Mouse (Mus musculus): ENCODE measurements at regions not wholly inside any gene's neighbourhood (a gene's known extent, or its start where the extent isn't known, plus 50 kb on each side); places are given as distances from the start of the nearest gene placed in this dataset.

DNA sequence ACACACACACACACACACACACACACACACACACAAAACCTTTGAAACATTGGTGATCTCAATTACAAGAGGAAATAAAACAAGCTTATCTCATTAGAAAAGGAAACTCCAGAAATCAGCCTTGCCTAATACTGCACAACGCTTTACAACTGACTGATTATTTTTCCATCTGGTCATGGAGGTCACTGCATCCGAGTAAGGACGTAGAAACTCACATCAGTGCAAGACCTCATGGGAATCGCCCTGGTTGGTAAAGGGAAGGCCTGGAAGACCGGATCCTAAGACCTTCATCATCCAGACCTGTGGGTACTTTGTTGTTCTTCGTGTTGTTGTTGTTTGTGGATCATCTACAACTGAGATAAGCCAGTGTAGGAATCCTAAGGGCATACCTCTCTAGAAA is 77.8 kb upstream of the Sestd1 start:
- H3K4me2 ChIP-seq (ENCODE audit: low read depth, severe bottlenecking) = no peak overlapping the region
- no peak overlapping the region for H3K9ac ChIP-seq (ENCODE audit: low read length)
- ATAC-seq (ENCODE audit: insufficient number of reproducible peaks, low FRiP score, low TSS enrichment, low read depth) (no peak), DNase-seq (ENCODE audit: low spot score) (no peak)
- H3K4me1 ChIP-seq (ENCODE audit: control insufficient read depth, insufficient read depth, low read length) = no peaks in the 10 kb centered on the region
- H3K27ac ChIP-seq (replicated peaks; ENCODE audit: low read depth, low read length) = no peak overlapping the region
- no peaks in the 10 kb centered on the region for H3K36me3 ChIP-seq (ENCODE audit: control insufficient read depth, insufficient read depth, low read length)
- 78% methylated on average over 6 of the region's 6 CpGs for WGBS
- no peak overlapping the region for H3K4me3 ChIP-seq (ENCODE audit: low read depth, low read length)
- H3K27me3 ChIP-seq (ENCODE audit: control insufficient read depth, insufficient read depth, low read length) = no peaks in the 10 kb centered on the region
- no peaks in the 10 kb centered on the region for H3K9me3 ChIP-seq (ENCODE audit: control insufficient read depth, low read length)

DNA sequence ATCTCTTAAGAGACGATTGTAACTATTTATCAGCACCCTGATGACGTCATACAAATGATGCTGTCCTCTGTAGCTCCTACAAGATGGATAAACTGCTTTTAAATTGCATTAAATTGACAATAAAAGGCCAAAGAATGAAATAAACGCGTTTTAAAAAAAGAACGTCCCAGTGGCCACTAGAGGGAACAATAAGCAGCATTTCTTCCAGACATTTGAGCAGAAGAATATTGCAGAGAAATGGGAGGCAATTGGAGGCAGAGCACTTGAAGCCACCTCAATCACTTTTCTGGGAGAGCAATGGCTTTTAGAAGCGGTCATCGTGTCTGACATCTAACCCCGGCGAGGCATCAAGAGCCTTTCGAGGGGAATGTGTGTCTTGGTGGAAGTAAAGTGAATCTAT is 76.4 kb upstream of the Sestd1 start:
- 80% methylated on average over 10 of the region's 10 CpGs for WGBS
- H3K36me3 ChIP-seq (ENCODE audit: control insufficient read depth, insufficient read depth, low read length) = no peaks in the 10 kb centered on the region
- no peak overlapping the region for H3K27ac ChIP-seq (replicated peaks; ENCODE audit: low read depth, low read length)
- no peak overlapping the region for H3K4me2 ChIP-seq (ENCODE audit: low read depth, severe bottlenecking)
- DNase-seq (ENCODE audit: low spot score) = no peak
- H3K27me3 ChIP-seq (ENCODE audit: control insufficient read depth, insufficient read depth, low read length) = no peaks in the 10 kb centered on the region
- ATAC-seq (ENCODE audit: insufficient number of reproducible peaks, low FRiP score, low TSS enrichment, low read depth) = no peak
- H3K9ac ChIP-seq (ENCODE audit: low read length) = no peak overlapping the region
- H3K4me1 ChIP-seq (ENCODE audit: control insufficient read depth, insufficient read depth, low read length) = no peaks in the 10 kb centered on the region
- H3K9me3 ChIP-seq (ENCODE audit: control insufficient read depth, low read length) = no peaks in the 10 kb centered on the region
- no peak overlapping the region for H3K4me3 ChIP-seq (ENCODE audit: low read depth, low read length)

DNA sequence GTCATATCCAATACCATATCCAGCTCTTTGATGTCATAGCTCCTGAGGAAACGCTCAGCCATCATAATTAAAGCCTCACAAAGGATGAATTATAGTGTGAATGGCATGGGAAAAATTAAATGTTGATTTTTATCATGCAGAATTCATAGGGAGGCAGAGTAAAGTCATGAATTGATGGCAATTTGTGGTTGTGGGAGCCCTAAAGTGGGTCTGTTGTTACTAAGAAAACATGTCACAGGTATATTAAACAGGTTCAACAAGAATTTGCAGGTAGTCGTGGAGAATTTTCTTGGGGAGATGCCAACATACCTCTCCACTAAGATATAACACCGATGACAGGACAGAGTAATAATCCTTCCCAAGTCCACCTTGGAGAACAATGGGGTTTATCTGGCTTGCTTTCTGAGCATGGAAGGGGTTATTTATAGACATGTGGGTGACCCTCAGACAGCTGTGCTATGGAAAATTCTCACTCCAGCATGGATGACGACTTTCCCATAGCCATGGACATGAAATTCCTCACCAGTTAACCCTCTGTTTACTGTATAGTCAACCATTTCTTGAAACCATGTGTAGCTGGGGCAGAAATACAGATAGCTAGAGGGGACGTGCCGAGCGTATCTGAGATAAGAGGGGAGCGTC is 71.7 kb upstream of the Sestd1 start:
- Histone ChIP-seq H3K9ac (ENCODE audit: low read length) (no peak overlapping the region), H3K4me1 (ENCODE audit: control insufficient read depth, insufficient read depth, low read length) (no peaks in the 10 kb centered on the region), H3K27me3 (ENCODE audit: control insufficient read depth, insufficient read depth, low read length) (no peaks in the 10 kb centered on the region), H3K9me3 (ENCODE audit: control insufficient read depth, low read length) (no peaks in the 10 kb centered on the region), H3K36me3 (ENCODE audit: control insufficient read depth, insufficient read depth, low read length) (no peaks in the 10 kb centered on the region), H3K4me3 (ENCODE audit: low read depth, low read length) (no peak overlapping the region), H3K27ac (replicated peaks; ENCODE audit: low read depth, low read length) (no peak overlapping the region), H3K4me2 (ENCODE audit: low read depth, severe bottlenecking) (no peak overlapping the region)
- no peak for DNase-seq (ENCODE audit: low spot score)
- ATAC-seq (ENCODE audit: insufficient number of reproducible peaks, low FRiP score, low TSS enrichment, low read depth) = no peak
- WGBS = 82% methylated on average over 8 of the region's 8 CpGs

DNA sequence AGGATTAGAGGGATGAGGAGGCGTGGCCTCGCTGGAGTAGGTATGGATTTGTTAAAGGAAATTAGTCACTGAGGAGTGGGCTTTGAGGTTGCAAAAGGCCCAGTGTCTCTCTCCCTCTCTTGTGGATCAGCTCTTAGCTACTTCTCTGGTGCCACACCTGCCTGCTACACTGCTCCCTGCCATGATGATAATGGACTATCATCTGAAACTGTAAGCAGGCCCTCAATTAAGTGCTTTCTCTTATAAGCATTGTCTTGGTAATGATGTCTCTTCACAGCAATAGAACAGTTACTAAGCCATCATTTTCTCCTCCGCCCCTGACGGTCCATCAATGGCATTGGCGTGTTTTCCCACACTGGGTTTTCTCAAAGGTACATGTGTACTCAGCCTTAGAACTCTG is 66.6 kb upstream of the Sestd1 start:
- Histone ChIP-seq H3K27me3 (ENCODE audit: control insufficient read depth, insufficient read depth, low read length) (no peaks in the 10 kb centered on the region), H3K4me3 (ENCODE audit: low read depth, low read length) (no peak overlapping the region), H3K9me3 (ENCODE audit: control insufficient read depth, low read length) (no peaks in the 10 kb centered on the region), H3K4me1 (ENCODE audit: control insufficient read depth, insufficient read depth, low read length) (no peaks in the 10 kb centered on the region), H3K4me2 (ENCODE audit: low read depth, severe bottlenecking) (no peak overlapping the region), H3K9ac (ENCODE audit: low read length) (no peak overlapping the region), H3K27ac (replicated peaks; ENCODE audit: low read depth, low read length) (no peak overlapping the region), H3K36me3 (ENCODE audit: control insufficient read depth, insufficient read depth, low read length) (no peaks in the 10 kb centered on the region)
- no peak for DNase-seq (ENCODE audit: low spot score)
- 92% methylated on average over 5 of the region's 5 CpGs for WGBS
- no peak for ATAC-seq (ENCODE audit: insufficient number of reproducible peaks, low FRiP score, low TSS enrichment, low read depth)

DNA sequence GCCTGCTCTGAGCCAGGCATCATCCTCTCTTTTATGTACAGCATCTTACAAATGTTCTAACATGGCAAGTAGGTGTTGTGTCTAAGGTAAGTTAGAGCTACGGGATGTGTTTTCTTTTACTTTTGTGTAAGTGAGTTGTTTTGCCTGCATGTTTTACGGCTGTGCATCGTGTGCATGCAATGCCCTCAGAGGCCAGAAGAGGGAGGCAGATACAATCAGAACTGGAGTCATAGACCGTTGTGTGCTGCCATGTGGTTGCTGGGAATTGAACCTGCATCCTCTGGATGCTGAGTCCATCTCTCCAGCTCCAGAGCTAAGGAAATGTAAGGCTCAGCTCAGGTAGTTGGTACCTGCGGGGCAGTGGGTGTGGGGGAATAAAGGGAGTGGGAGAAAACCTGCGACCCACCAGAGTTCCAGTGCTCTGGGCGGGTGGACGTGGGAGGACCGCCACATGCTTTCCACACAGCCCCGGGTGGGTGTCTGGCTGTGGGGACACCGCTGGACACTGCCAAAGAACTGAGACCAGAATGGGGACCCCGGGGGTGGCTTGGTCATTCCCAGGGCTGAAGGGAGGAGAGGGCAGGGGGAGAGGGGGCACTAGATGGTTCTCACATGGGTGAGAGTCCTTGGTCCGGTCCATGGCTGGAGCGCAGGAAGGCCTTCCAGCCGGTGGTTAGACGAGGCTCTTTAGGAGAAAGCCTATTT is 63.5 kb upstream of the Sestd1 start:
- no peak overlapping the region for H3K9ac ChIP-seq (ENCODE audit: low read length)
- H3K27me3 ChIP-seq (ENCODE audit: control insufficient read depth, insufficient read depth, low read length) = no peaks in the 10 kb centered on the region
- WGBS = 90% methylated on average over 16 of the region's 16 CpGs
- ATAC-seq (ENCODE audit: insufficient number of reproducible peaks, low FRiP score, low TSS enrichment, low read depth) = no peak
- no peak overlapping the region for H3K4me3 ChIP-seq (ENCODE audit: low read depth, low read length)
- no peaks in the 10 kb centered on the region for H3K4me1 ChIP-seq (ENCODE audit: control insufficient read depth, insufficient read depth, low read length)
- H3K9me3 ChIP-seq (ENCODE audit: control insufficient read depth, low read length) = no peaks in the 10 kb centered on the region
- H3K27ac ChIP-seq (replicated peaks; ENCODE audit: low read depth, low read length) = no peak overlapping the region
- DNase-seq (ENCODE audit: low spot score) = peak; percentile 31
- H3K36me3 ChIP-seq (ENCODE audit: control insufficient read depth, insufficient read depth, low read length) = no peaks in the 10 kb centered on the region
- H3K4me2 ChIP-seq (ENCODE audit: low read depth, severe bottlenecking) = no peak overlapping the region

DNA sequence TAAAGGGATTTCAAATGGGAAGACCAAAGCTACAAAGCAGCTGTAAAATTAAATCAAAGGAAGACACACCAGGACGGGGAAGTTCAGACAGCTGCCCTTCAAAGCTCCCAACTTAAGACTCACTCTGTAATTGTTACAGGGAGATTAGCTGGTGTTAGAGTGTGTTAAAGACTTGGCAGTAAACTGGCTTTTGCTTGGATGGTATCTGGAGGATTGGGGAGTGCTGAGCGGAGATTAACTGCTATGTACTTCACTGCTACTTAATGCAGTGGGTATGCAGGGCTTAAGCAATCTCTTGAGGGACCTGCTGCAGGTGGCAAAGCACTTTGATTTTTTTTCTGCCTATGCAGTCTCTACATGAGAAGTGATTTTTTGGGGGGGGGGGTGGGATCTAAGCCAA is 62.0 kb upstream of the Sestd1 start:
- ATAC-seq (ENCODE audit: insufficient number of reproducible peaks, low FRiP score, low TSS enrichment, low read depth) = no peak

DNA sequence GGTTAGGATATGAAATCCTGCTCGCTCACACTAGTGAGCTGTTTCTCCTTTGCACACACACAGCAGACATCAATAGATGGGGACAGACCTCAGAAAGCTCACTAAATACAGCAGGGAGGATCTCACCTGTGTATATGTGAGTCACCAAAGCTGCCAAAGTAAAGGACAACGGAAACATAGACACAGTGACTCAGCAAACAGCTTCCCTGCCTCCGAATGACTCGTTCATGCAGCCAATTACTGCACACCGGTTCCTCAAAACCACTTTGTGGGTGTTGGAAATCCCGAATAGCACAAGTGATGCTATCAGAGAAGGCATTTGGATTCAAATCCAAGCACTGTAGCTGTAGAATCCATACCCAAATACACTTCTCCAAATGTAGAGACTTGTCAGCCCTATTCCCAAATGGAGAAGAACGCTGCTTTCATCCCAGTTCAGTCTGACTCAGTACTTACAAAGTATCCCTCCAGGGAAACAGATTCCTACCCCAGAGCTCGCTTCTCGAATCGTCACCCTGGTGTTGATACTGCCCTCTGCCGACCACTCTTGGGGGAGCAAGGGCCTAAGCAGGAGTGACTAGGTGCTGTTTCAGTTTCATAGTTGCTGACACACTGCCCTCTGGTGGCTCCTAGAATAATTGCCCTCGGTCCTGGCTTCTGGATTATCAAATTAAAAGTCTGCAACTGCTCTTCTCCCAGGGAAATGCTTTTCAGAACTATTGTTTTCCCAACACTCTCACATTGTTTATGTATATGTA is 61.4 kb upstream of the Sestd1 start:
- WGBS = 46% methylated on average over 12 of the region's 12 CpGs
- no peaks in the 10 kb centered on the region for H3K27me3 ChIP-seq (ENCODE audit: control insufficient read depth, insufficient read depth, low read length)
- ATAC-seq (ENCODE audit: insufficient number of reproducible peaks, low FRiP score, low TSS enrichment, low read depth) (no peak; the same call in 1 of the 2 replicates), DNase-seq (ENCODE audit: low spot score) (peak; percentile 95)
- no peak overlapping the region for H3K4me2 ChIP-seq (ENCODE audit: low read depth, severe bottlenecking)
- no peak overlapping the region for H3K4me3 ChIP-seq (ENCODE audit: low read depth, low read length)
- no peak overlapping the region for H3K27ac ChIP-seq (replicated peaks; ENCODE audit: low read depth, low read length)
- no peaks in the 10 kb centered on the region for H3K4me1 ChIP-seq (ENCODE audit: control insufficient read depth, insufficient read depth, low read length)
- no peaks in the 10 kb centered on the region for H3K9me3 ChIP-seq (ENCODE audit: control insufficient read depth, low read length)
- no peak overlapping the region for H3K9ac ChIP-seq (ENCODE audit: low read length)
- H3K36me3 ChIP-seq (ENCODE audit: control insufficient read depth, insufficient read depth, low read length) = no peaks in the 10 kb centered on the region

More for the DNA sequence above, 62.0 kb upstream of the Sestd1 start:
- H3K36me3 ChIP-seq (ENCODE audit: control insufficient read depth, insufficient read depth, low read length) = no peaks in the 10 kb centered on the region
- H3K4me1 ChIP-seq (ENCODE audit: control insufficient read depth, insufficient read depth, low read length) = no peaks in the 10 kb centered on the region
- 37% methylated on average over 2 of the region's 2 CpGs for WGBS
- no peaks in the 10 kb centered on the region for H3K27me3 ChIP-seq (ENCODE audit: control insufficient read depth, insufficient read depth, low read length)
- no peak overlapping the region for H3K27ac ChIP-seq (replicated peaks; ENCODE audit: low read depth, low read length)
- DNase-seq (ENCODE audit: low spot score) = no peak
- H3K9ac ChIP-seq (ENCODE audit: low read length) = no peak overlapping the region
- H3K9me3 ChIP-seq (ENCODE audit: control insufficient read depth, low read length) = no peaks in the 10 kb centered on the region
- H3K4me3 ChIP-seq (ENCODE audit: low read depth, low read length) = no peak overlapping the region
- H3K4me2 ChIP-seq (ENCODE audit: low read depth, severe bottlenecking) = no peak overlapping the region

DNA sequence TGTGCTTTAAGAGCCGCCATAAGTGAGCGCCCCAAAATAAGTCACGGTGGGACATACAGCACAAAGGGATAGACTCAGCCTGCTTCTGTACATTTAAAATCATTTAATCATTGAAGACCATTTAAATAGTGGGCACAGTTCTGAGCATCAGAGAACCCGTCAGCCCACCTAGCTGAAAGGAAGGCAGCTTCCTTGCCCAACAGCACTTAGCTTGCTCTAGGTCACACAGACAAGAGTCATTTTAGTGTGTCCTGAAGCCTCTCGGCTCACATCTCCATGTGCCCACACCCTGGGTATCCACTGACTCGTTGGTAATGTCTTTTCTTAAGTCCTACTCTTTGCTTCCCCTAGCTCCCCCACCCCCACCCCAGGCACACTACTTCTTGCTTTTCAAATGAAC is 59.7 kb upstream of the Sestd1 start:
- ATAC-seq (ENCODE audit: insufficient number of reproducible peaks, low FRiP score, low TSS enrichment, low read depth) (no peak), DNase-seq (ENCODE audit: low spot score) (no peak)
- H3K9ac ChIP-seq (ENCODE audit: low read length) = no peak overlapping the region
- H3K36me3 ChIP-seq (ENCODE audit: control insufficient read depth, insufficient read depth, low read length) = no peaks in the 10 kb centered on the region
- no peak overlapping the region for H3K4me2 ChIP-seq (ENCODE audit: low read depth, severe bottlenecking)
- H3K27ac ChIP-seq (replicated peaks; ENCODE audit: low read depth, low read length) = no peak overlapping the region
- H3K27me3 ChIP-seq (ENCODE audit: control insufficient read depth, insufficient read depth, low read length) = no peaks in the 10 kb centered on the region
- no peak overlapping the region for H3K4me3 ChIP-seq (ENCODE audit: low read depth, low read length)
- no peaks in the 10 kb centered on the region for H3K4me1 ChIP-seq (ENCODE audit: control insufficient read depth, insufficient read depth, low read length)
- H3K9me3 ChIP-seq (ENCODE audit: control insufficient read depth, low read length) = no peaks in the 10 kb centered on the region
- WGBS = 88% methylated on average over 6 of the region's 6 CpGs

All from limb, embryonic 11.5 days (tissue).